Mouse (Mus musculus) gastrocnemius, postnatal 14 days (tissue): Measurements from ENCODE around the gene Nab2. TPM values are rescaled to one million over a fixed set of nuclear protein-coding genes. Genes with fewer than 3 reads are reported as not detected.
A peak's percentile ranks its signal among the peaks of the same experiment; 100 is the strongest.

Experiments
- DNase-seq: peaks from one replicate; pipeline ENCODE4 v3.0.0; 2021; ENCODE audit warnings: mixed read lengths
- intact Hi-C: fragments of 180-260 bp; cut with DNase I; formaldehyde crosslinking; loops from one replicate; pipeline ENCODE4 v1.15.1; 2025; ENCODE audit warnings: low total_unique reads
- long read RNA-seq, 2 experiments: library from polyadenylated mRNA; stranded (forward); transcript quantifications; one replicate each; pipeline ENCODE4 v2.0.0; 2021
- total RNA-seq, 2 experiments: library from RNA; stranded (reverse); gene quantifications; 2 replicates each; pipeline ENCODE4 v1.2.3; 2021

Gene Nab2
- total RNA-seq: 1 to 10 TPM; 4.9 to 5.5 TPM
- long read RNA-seq, experiment 1, partial matches to known transcripts: 1 of 7 reads
- long read RNA-seq, experiment 1, other reads (novel, unspliced or antisense): 0 of 7 reads
- long read RNA-seq, experiment 2, partial matches to known transcripts: 0 of 4 reads
- long read RNA-seq, experiment 2, other reads (novel, unspliced or antisense): 2 of 4 reads

DNA sequence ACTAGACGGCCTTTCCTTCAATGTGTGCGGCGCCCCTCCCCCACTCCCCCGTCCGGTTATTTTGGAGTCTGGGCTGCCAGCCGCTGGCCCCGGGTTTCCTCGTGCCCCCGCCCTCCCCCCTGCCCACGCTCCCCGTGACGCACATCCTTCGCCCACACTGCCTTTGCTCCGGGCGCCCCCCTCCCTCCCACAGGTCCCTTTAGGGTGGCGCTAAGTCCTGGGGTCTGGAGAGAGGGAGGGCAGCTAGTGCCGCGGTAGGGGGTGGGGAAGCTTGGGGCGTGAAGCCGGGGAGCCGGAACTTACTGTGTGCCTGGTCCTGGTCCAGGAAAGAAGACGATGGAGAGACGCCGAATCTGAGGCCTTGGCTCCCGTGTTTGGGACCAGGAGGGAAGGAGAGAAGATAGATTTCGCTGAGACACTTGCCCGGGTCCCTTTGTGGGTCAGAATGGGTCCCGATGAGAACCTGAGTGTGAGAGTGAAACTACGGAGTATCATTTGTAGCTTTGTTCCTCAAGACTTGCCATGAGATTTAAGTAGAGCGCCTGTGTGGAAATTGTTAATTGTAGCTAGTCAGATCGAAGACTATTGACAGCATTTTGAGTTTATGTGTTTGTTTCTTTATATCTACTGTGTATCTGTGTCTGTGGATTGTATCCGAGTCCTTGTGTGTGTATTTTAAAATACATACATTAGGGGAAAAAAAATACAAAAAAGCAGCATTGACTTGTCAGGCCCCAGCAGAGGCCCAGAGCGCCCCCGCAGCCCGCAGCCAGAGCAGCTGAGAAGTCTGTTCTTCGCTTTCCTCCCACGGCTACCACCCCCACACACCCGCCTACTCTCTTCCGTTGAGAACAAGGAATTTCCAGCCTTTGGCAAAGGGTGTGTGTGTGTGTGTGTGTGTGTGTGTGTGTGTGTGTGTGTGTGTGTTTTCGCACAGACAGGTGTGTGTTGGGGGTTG is at the start of gene Nab2:
TSS of gene Nab2 (minus strand) at position 476 of the 958 bp plus-strand sequence.
- intact Hi-C loops: no loop called here
- peak; percentile 81 for DNase-seq

DNA sequence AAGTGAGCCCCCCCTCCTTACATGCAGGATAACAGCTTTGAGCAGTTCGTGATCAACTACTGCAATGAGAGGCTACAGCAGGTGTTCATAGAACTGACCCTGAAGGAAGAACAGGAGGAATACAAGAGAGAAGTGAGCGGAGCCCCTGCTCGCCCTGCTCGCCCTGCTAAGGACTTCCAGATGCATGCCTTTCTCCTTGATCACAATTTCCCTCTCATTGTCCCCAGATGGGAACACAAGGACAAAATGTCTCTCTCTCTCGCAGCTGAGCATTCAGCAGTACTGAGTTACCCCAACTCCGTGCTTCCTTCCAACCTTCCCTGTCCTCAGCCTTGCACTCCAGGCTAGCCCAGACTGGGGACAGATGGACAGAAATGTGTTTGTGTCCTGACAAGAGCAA is 44.4 kb upstream of the Nab2 start:
- intact Hi-C loops: no loop called here
- DNase-seq: no peak

GRCm38 (mm10) chr10:127710331-127710730 is 42.0 kb upstream of the Nab2 start:
- DNase-seq: no peak
- intact Hi-C loops: no loop called here

- intact Hi-C loops: no loop called here
- DNase-seq: no peak
Measured at GRCm38 (mm10) chr10:127708850-127709370, 40.5 kb upstream of the Nab2 start.

- intact Hi-C loops: no loop called here
- DNase-seq: no peak
Measured at GRCm38 (mm10) chr10:127707721-127708120, 39.4 kb upstream of the Nab2 start.

DNA sequence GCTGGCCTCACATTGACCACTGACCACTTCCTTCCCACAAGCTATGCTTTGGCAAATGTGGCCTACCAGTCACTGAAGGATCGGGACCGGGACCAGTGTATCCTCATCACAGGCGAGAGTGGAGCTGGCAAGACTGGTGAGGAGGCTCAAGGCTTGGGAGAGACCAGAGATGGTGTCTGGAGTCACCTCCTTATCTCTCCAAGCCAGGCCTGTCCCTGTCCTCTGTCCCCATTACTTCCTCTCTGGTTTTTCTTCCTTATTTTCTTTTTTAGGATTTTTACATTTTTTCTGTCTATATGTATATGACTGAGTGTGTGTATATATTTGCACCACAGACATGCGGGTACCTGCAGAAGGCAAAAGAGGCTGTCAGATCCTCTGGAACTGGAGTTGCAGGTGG is 37.4 kb upstream of the Nab2 start:
- intact Hi-C loops: no loop called here
- DNase-seq: no peak

DNA sequence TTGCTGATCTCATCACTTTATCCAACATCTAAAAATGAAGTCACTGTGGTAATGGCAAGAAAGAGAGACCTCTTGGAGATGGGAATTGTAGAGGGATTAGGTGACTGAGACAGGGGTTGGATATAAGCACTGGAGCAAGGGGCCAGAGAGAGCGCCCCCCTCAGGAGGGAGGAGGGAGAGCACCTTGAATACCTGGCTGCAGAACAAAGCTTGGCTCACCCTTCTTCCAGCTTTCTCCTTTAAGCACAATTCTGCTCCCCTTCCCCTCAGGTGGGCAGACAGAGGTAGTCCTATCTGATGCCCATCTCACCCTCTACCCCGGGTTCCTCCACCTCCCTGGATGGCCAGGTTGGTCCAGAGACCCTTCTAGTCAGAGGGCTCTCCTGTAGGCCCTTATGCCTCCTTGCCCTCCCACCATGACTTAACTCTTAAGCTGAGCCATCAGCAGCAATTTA is 36.4 kb upstream of the Nab2 start, which contains the start of gene Myo1a:
TSS of gene Myo1a (plus strand) at position 405 of the 455 bp plus-strand sequence.
- no peak for DNase-seq
- intact Hi-C loops: no loop called here

DNA sequence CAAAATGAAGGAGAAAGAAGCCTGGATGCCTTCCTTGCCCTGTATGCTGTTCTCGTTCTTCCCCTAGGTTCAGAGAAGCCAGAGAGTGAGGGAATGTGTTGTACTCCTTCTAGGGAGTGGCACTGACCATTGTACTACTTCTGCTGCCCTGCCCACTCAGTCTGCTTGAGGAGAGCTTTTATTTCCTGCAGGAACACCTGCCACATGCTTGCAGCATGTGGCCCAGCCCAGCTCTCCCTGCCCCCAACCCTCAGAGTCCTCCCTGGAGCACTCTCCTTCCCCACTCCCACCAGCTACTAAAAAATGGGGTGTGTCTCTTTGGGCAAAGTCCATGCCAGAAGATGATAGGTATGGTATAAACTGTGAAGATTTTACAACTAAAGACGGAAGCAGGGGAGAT is 35.9 kb upstream of the Nab2 start:
- intact Hi-C loops: no loop called here
- no peak for DNase-seq

DNA sequence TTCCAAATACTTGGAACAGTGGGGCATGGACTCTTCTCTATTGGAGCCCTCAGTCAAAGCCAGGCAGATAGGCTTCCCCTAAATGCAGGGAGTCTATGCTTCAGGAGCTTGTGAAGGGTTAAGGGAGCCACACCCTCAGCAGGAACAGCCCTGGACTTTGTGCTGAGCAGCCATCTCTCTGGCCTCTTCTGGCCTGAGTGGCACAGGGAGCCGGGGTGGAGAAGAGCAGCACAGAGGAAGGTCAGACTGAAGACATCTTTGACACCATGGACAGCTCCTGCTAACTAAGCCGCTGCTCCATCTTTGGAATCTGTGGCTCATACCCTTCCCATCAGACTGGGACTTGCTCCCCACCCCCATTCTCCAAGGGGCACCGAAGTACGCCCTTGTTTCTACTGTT is 34.9 kb upstream of the Nab2 start:
- no peak for DNase-seq
- intact Hi-C loops: no loop called here

- intact Hi-C loops: loop anchor here (5.0 to 10.0 kb wide), 2 partner anchors 33 to 236 kb away; no protein-coding TSS in a partner anchor
- no peak for DNase-seq
Measured at GRCm38 (mm10) chr10:127698966-127699365, 30.6 kb upstream of the Nab2 start.

- intact Hi-C loops: loop anchor here (5.0 to 10.0 kb wide), 2 partner anchors 37 to 239 kb away; no protein-coding TSS in a partner anchor
- no peak for DNase-seq
Measured at GRCm38 (mm10) chr10:127695775-127696174, 27.4 kb upstream of the Nab2 start.

GRCm38 (mm10) chr10:127694636-127695035 is 26.3 kb upstream of the Nab2 start:
- intact Hi-C loops: loop anchor here (5.0 to 10.0 kb wide), 2 partner anchors 38 to 240 kb away; no protein-coding TSS in a partner anchor
- no peak for DNase-seq

DNA sequence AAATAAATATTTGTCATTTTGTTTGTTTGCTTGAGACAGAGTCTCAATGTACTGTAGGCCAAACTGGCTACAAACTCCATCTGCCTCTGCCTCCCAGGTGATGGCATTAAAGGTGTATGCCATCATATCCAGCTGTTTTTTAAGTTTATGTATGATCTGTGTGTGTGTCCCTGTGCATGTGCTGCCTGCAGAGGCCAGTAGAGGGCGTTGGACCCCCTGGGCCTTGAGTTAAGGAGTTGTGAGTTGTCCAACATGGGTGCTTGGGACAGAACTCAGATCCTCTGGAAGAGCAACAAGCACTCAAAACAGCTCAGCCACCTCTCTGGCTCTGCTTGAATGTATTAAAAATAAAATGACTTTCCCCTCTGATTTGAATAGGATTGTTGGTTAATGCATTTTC is 22.7 kb upstream of the Nab2 start:
- DNase-seq: no peak
- intact Hi-C loops: loop anchor here (10.0 kb wide), 1 partner anchor 244 kb away; no protein-coding TSS in a partner anchor

GRCm38 (mm10) chr10:127682886-127683285 is 14.5 kb upstream of the Nab2 start:
- DNase-seq: no peak
- intact Hi-C loops: no loop called here

- intact Hi-C loops: no loop called here
Measured at GRCm38 (mm10) chr10:127679881-127680280, 11.5 kb upstream of the Nab2 start.

DNA sequence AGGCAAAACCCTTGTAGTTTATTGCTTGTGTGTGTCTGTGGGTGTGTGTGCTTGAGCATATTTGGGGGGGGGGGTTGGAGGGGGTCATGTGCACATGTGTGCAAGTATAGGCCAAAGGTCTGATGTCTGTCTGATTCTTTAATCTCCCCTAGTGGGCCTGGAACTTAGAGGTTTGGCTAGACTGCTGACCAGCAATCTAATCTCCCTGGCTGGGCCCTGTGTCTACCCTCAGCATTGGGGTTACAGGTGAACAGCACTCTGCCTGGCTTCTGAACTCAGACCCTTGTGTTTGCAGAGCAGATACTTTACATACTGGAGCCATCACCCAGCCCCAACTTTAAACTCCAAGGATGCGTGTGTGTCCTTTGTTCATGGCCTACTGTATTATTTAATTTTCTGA is 10.8 kb upstream of the Nab2 start:
- no peak for DNase-seq
- intact Hi-C loops: no loop called here

More at GRCm38 (mm10) chr10:127679881-127680280, 11.5 kb upstream of the Nab2 start:
- DNase-seq: no peak

DNA sequence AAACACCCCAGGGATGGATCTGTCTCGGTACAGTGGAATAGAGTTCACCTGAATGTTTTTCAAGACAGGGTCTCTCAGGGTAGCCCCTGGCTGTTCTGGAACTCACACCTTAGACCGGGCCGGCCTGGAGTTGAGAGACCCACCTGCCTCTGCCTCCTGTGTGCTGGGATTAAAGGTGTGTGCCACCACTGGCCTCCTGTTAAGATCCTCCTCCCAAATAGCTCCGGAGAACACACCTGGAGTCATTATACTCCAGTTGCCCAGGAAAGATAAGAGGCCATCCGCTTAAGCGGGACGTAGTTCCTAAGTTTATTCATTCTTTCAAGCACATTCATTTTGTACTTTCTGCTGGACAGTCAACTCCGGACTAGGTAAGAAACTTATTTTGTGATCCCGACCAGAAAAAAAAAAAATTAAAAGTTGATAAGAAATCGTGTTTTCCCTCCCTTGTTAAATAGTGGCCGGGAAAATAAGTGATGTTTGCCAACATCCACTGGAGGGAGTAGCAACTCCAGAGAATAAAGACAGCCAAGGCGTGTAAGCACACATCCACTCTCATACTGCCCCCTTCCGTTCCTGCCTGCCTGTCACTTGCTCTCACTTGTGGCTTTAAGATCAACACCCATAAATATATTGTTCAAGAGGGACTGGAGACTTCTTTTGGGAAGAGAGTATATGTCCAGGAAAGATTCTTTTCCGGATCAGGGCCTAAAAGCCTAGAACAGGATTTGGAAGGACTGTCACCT is 9.4 kb upstream of the Nab2 start:
- intact Hi-C loops: no loop called here
- peak; percentile 50 for DNase-seq

DNA sequence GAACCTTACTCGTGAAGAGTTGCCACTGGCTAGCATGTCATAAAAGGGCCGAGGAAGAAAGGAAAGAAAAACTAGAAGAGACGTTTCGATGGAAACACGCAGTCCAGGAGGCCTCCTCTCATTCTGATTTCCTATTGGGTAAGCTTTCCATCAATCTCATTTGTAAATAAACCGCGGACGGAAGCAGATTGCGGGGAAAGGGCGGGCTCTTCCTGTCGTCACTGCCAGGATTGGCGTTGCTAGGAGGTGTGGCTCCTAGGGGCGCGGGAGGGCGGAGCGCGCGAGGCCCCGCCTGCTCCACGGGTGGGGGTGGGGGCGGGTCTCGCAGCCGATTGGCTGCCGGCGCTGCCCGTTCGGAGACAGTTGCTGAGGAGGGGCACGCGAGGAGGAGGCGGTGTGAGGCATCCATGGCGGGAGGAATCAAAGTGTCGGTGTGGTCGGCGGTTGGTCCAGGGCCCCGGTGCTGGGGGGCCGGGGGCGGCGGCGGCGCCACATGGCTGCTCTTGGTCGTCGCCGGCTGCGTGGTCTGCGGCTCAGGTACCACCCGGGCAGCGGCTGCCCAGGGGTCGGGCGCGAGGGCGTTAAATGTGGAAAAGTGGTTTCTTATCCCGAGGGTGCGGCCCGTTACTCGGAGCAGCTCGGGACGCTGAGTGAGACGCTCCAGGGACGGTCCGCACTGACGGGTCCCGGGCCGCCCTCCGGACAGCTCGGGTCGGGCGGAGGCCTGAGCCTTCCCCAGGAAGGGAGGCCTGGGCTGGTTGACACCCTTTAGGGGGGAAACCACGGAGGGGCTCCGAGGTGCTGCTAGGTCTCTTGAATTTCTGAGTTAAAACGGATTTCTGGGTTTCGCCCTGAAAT is 8.6 kb upstream of the Nab2 start:
- intact Hi-C loops: no loop called here
- DNase-seq: peak; percentile 94
